Mouse (Mus musculus) T-helper 2 cell (primary cell): ENCODE measurements around the gene Olfr215.
"Not testable (repeated sequence)": the region's sequence is repeated elsewhere in the genome, so short reads cannot be mapped to it uniquely, and the experiment has no call there.

ENCODE experiments used
- in situ Hi-C: fragments of 300-600 bp; cut with MboI, MseI; formaldehyde crosslinking; loops from one replicate; pipeline ENCODE4 v1.15.1; 2025; ENCODE audit warnings: high pct_unique_total_duplicates

Olfr215 gene

GRCm38 (mm10) chr6:116584095-116584494 is at the start of gene Olfr215:
Gene Olfr215, minus strand, starts transcription at chr6:116584195.
- in situ Hi-C loops, result no loop called here

- in situ Hi-C loops, result no loop called here
Observed at GRCm38 (mm10) chr6:116632129-116632528, 48.1 kb upstream of the Olfr215 start.

- in situ Hi-C loops, result no loop called here
Observed at GRCm38 (mm10) chr6:116629766-116630165, 45.8 kb upstream of the Olfr215 start.

GRCm38 (mm10) chr6:116628539-116629171 is 44.7 kb upstream of the Olfr215 start, which contains the start of gene Zfp422:
Gene Zfp422, minus strand, starts transcription at chr6:116628999.
- in situ Hi-C loops, result no loop called here

- in situ Hi-C loops, result no loop called here
Observed at GRCm38 (mm10) chr6:116628095-116628494, 44.1 kb upstream of the Olfr215 start.

- in situ Hi-C loops, result not testable (repeated sequence)
Observed at GRCm38 (mm10) chr6:116626417-116626816, 42.4 kb upstream of the Olfr215 start.

GRCm38 (mm10) chr6:116621318-116622023 is 37.5 kb upstream of the Olfr215 start:
- in situ Hi-C loops, result no loop called here

- in situ Hi-C loops, result no loop called here
Observed at GRCm38 (mm10) chr6:116618073-116618472, 34.1 kb upstream of the Olfr215 start.

GRCm38 (mm10) chr6:116615719-116616118 is 31.7 kb upstream of the Olfr215 start:
- in situ Hi-C loops, result no loop called here

GRCm38 (mm10) chr6:116607230-116607629 is 23.2 kb upstream of the Olfr215 start:
- in situ Hi-C loops, result no loop called here

GRCm38 (mm10) chr6:116600969-116601368 is 17.0 kb upstream of the Olfr215 start:
- in situ Hi-C loops, result not testable (repeated sequence)

GRCm38 (mm10) chr6:116569834-116570233 is 14.2 kb downstream of the Olfr215 start:
- in situ Hi-C loops, result loop anchor here (10.0 to 25.0 kb wide), 2 partner anchors 155 to 283 kb away; no protein-coding TSS in a partner anchor

GRCm38 (mm10) chr6:116554952-116555351 is 29.0 kb downstream of the Olfr215 start:
- in situ Hi-C loops, result loop anchor here (25.0 kb wide), 1 partner anchor 268 kb away; no protein-coding TSS in a partner anchor

- in situ Hi-C loops, result loop anchor here (25.0 kb wide), 1 partner anchor 267 kb away; no protein-coding TSS in a partner anchor
Observed at GRCm38 (mm10) chr6:116553935-116554334, 30.1 kb downstream of the Olfr215 start, which contains the start of gene Olfr214. Gene Olfr214, plus strand, starts transcription at chr6:116554235.

- in situ Hi-C loops, result loop anchor here (25.0 kb wide), 1 partner anchor 264 kb away; no protein-coding TSS in a partner anchor
Observed at GRCm38 (mm10) chr6:116550841-116551240, 33.2 kb downstream of the Olfr215 start, which contains the start of gene Gm5580. Gene Gm5580, plus strand, starts transcription at chr6:116551141.

GRCm38 (mm10) chr6:116542500-116542899 is 41.5 kb downstream of the Olfr215 start:
- in situ Hi-C loops, result no loop called here

GRCm38 (mm10) chr6:116538156-116538555 is 45.8 kb downstream of the Olfr215 start, which contains the start of gene Olfr213:
Gene Olfr213, plus strand, starts transcription at chr6:116538456.
- in situ Hi-C loops, result no loop called here
